Mouse (Mus musculus): Measurements from ENCODE around the gene Mdh1b. TPM values are rescaled to one million over a fixed set of nuclear protein-coding genes. Genes with fewer than 3 reads are reported as not detected.

Mdh1b gene
- not detected for polyA plus RNA-seq (2017; shearing (Covaris generic))

DNA sequence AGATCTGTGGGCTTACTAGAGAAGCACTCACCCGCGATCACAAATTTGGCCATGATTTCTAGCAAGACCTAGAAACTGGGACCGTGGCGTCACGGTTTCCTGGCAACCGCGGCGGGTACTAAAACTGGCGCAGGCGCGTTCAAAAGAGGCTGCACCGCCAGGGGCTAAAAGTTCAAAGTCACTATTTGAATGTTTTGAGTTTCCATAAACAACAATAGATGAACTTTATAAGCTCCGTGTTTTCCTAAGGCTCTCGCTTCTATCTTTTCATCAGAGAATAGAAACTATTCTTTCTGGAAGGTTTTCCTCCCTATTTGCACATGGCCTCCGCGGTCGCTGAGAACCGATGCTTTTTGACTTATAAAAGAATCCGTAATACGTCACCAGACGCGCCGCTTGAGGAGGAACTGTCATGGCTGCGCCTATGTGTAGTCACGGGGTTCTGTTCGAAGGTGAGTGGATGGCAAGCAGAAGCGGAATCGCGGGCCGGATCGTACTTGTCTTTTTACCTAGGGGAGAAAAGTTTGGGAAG, at the start of gene Mdh1b, which contains the start of gene Fastkd2:
Mdh1b (minus strand) TSS at position 79 of the 532 bp plus-strand sequence.
Fastkd2 (plus strand) TSS at position 375 of the 532 bp plus-strand sequence.

DNA sequence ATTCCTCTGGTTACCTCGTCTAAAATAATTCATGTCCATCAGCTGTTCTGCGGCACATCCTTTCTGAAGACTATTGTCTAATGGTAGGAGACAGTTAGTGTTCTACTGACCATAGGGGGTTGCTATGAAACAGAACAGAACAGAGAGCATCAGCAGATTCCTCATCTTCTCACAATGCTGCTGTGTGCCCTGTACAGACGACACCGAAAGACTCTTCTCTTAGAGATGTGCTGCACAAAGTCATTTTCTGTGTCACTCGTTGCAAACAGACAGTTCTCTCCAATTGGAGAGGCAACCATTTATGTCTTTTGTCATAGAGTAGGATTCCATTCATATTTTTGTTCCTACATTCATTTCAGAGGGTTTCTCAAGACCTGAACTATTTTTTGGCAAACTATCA, 39.0 kb upstream of the Mdh1b start, which contains the start of gene 4933402D24Rik:
4933402D24Rik (minus strand) TSS at position 101 of the 400 bp plus-strand sequence.

DNA sequence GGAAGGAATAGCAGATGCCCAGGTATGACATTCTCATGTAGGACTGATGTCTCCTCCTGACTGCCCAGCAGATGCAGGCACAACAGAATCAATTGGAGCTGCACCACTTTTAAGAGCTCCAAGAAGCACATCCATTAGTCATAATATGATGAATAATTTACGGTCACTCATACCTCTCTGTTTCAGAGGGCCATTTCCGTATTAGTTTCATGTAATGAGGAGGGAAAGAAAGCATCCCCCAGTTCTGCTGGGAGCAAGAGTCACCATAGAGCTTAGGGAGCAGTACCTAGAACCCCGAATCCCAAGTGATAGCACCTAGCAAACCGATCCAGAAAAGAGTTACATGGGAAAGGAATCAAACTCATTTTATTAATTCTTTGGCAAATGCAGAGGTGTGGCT, 43.3 kb downstream of the Mdh1b start, which contains the start of gene Dytn:
Dytn (minus strand) TSS at position 101 of the 400 bp plus-strand sequence.

Other genes with a start within 250 kb of the Mdh1b start
- not detected for gene Gm39653, start 114.3 kb downstream of the Mdh1b start, polyA plus RNA-seq (2017; shearing (Covaris generic))
- gene Dytn, start 43.4 kb downstream of the Mdh1b start, polyA plus RNA-seq (2017; shearing (Covaris generic)) = not detected
- gene Fastkd2, start 296 bp upstream of the Mdh1b start, polyA plus RNA-seq (2017; shearing (Covaris generic)) = 39.8 TPM
- not detected for gene 4933402D24Rik, start 38.9 kb upstream of the Mdh1b start, polyA plus RNA-seq (2017; shearing (Covaris generic))

Measured in activated CD4-positive, CD25-positive, alpha-beta regulatory T cell, adult 9 weeks (primary cell).